Comparison of ENCODE assay signal across 10 mouse cellular contexts in genomic region chr2:180350700-180351099, GRCm38 (mm10). TPM values are rescaled to one million over a fixed set of nuclear protein-coding genes. Genes with fewer than 3 reads are reported as not detected.
DNase-seq lines count a peak whose midpoint lies in the region; TF ChIP-seq lines count a peak whose summit lies in the region.
"Had no signal": no experiment of that assay in that cellular context is flagged by ENCODE, and none has a peak within 500 bp of the region (broad histone marks: within the 10 kb centered on the region; RNA-seq: fewer than 3 reads in every experiment).

No protein-coding gene starts in this region.

- no peak overlapping the region for H3K4me3 ChIP-seq in lung, adult 2 months (replicated peaks; ENCODE audit: extremely low read depth, low read depth, low read length)
- H3K4me3 ChIP-seq in heart, embryonic 10.5 days, result no peak overlapping the region
- H3K4me3 ChIP-seq: heart, embryonic 15.5 days; midbrain, embryonic 12.5 days had no signal

- H3K27ac ChIP-seq in heart, embryonic 10.5 days, result no peak overlapping the region
- H3K27ac ChIP-seq: heart, embryonic 15.5 days; midbrain, embryonic 12.5 days had no signal

- TF ChIP-seq CTCF in lung, adult 2 months (IDR thresholded peaks at IDR 0.05; ENCODE audit: insufficient read depth, low read length), result peak; percentile 47

- H3K9me3 ChIP-seq in heart, embryonic 10.5 days, result no peaks in the 10 kb centered on the region
- H3K9me3 ChIP-seq: heart, embryonic 15.5 days; midbrain, embryonic 12.5 days had no signal

- peak; percentile 11 for DNase-seq in cerebellum, adult 9-10 months
- DNase-seq in cerebellum, adult 9-11 months, result no peak
- DNase-seq in lung, adult 2 months, result no peak
- no peak for DNase-seq in lung, postnatal 25 days (ENCODE audit: low spot score)
- peak; percentile 36 for DNase-seq in c-Kit-positive CD71-negative TER-119-negative erythroid progenitor cells, embryonic 14.5 days (ENCODE audit: low read depth)
- peak; percentile 7 to 32 for DNase-seq in natural killer cell, adult 2 months (ENCODE audit: low spot score in 2 of 2)
- no peak for DNase-seq in heart, embryonic 10.5 days (ENCODE audit: low spot score)
- DNase-seq in left cerebral cortex, adult 8-10 months (ENCODE audit: low spot score in 2 of 2), result no peak

- H3K27me3 ChIP-seq in heart, embryonic 10.5 days (ENCODE audit: insufficient read depth, poor library complexity, severe bottlenecking), result no peaks in the 10 kb centered on the region

- no peaks in the 10 kb centered on the region for H3K36me3 ChIP-seq in heart, embryonic 10.5 days
- H3K36me3 ChIP-seq: heart, embryonic 15.5 days; midbrain, embryonic 12.5 days had no signal

- no peak for TF ChIP-seq POLR2A in lung, adult 2 months (IDR thresholded peaks at IDR 0.05; ENCODE audit: borderline replicate concordance, extremely low read depth, low read depth, low read length)

- WGBS in lung, adult 2 months, result 74% methylated on average over 2 of the region's 2 CpGs
- WGBS in heart, embryonic 10.5 days, result 74% methylated on average over 2 of the region's 2 CpGs

- peaks cover 6% of the 10 kb centered on the region; the same call in 1 of the 2 replicates for H3K4me1 ChIP-seq in lung, adult 2 months (ENCODE audit: control insufficient read depth, insufficient read depth, low read length)
- peaks cover 43% of the 10 kb centered on the region for H3K4me1 ChIP-seq in heart, embryonic 10.5 days

RNA-seq across cellular contexts. Expression of gene Gata5, which starts 16.2 kb away (rescaled TPM):
- polyA plus RNA-seq in lung, adult 2 months (2012; rRNA removed), result 5.4 and 9.9 TPM in 2 replicates
- polyA plus RNA-seq in heart, embryonic 10.5 days (2016; fragmentation: Nextera tagmentation; extraction: Ambion mirVana), result 34.7 and 41.3 TPM in 2 replicates
- total RNA-seq in left cerebral cortex, adult 8-10 months (2022), result not detected
- polyA plus RNA-seq: midbrain, embryonic 12.5 days had no signal

Comparison
In these comparisons a context has a peak if more than half of its experiments do, and no peak if none do; other contexts are left out.
1. DNase-seq: peak in cerebellum, adult 9-10 months (single experiment), c-Kit-positive CD71-negative TER-119-negative erythroid progenitor cells, embryonic 14.5 days (single experiment) and natural killer cell, adult 2 months (2 of 2); none in cerebellum, adult 9-11 months (single experiment), lung, adult 2 months (single experiment), lung, postnatal 25 days (single experiment), heart, embryonic 10.5 days (single experiment) and left cerebral cortex, adult 8-10 months (0 of 2).